Mouse (Mus musculus): ENCODE data around the gene Ten1.

GRCm38 (mm10) chr11:116259461-116259860, 60.8 kb downstream of the Ten1 start:
- TF ChIP-seq CTCF (conservative IDR thresholded peaks at IDR 0.05; ENCODE audit: low read length) (no peak), POU5F1 (IDR thresholded peaks at IDR 0.05; ENCODE audit: borderline replicate concordance, low read length) (no peak), NANOG (IDR thresholded peaks at IDR 0.05; ENCODE audit: borderline replicate concordance, low read length) (no peak)

Data from E14TG2a.4 (cell line).